Mouse (Mus musculus): ENCODE measurements at regions not wholly inside any gene's neighbourhood (a gene's known extent, or its start where the extent isn't known, plus 50 kb on each side); places are given as distances from the start of the nearest gene placed in this dataset.

DNA sequence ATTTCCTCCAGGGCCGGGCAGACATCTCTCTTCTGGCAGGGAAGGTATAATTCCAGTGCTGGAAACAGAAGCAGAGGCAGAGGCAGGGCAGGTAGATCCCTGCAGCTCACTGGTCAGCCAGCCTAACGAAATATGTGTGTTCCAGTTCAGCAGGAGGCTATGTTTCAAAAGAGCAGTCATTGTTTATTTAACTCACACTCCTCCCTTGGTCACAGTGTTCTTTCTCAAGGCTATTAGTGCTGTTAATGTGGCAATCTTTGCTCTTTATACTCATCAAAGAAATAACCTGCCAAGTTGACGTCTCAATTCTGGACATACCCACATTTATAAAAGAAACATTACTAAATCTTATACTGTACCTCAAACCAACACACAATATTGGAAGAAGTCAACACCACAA, 253.3 kb upstream of the Adgrl3 start:
- 77% methylated on average over 3 of the region's 3 CpGs for WGBS
- Histone ChIP-seq H3K36me3 (replicated peaks; ENCODE audit: control insufficient read depth, insufficient read depth, low read depth, low read length) (no peaks in the 10 kb centered on the region), H3K4me2 (ENCODE audit: low read depth, low read length) (no peak overlapping the region), H3K9ac (replicated peaks; ENCODE audit: low read length) (no peak overlapping the region), H3K27me3 (ENCODE audit: control insufficient read depth, insufficient read depth, low read length) (no peaks in the 10 kb centered on the region), H3K27ac (replicated peaks; ENCODE audit: low read depth, low read length) (no peak overlapping the region), H3K4me3 (ENCODE audit: low read depth, low read length) (no peak overlapping the region), H3K4me1 (ENCODE audit: control insufficient read depth, insufficient read depth, low read length) (no peaks in the 10 kb centered on the region), H3K9me3 (replicated peaks; ENCODE audit: control insufficient read depth, low read length) (no peaks in the 10 kb centered on the region)
- ATAC-seq (replicated peaks; ENCODE audit: insufficient number of reproducible peaks, low FRiP score, low TSS enrichment, low read depth) (no peak), DNase-seq (ENCODE audit: low spot score) (no peak)

GRCm38 (mm10) chr5:80783892-80784291, 236.0 kb upstream of the Adgrl3 start:
- no peak for ATAC-seq (replicated peaks; ENCODE audit: insufficient number of reproducible peaks, low FRiP score, low TSS enrichment, low read depth)
- 84% methylated on average over 4 of the region's 4 CpGs for WGBS

DNA sequence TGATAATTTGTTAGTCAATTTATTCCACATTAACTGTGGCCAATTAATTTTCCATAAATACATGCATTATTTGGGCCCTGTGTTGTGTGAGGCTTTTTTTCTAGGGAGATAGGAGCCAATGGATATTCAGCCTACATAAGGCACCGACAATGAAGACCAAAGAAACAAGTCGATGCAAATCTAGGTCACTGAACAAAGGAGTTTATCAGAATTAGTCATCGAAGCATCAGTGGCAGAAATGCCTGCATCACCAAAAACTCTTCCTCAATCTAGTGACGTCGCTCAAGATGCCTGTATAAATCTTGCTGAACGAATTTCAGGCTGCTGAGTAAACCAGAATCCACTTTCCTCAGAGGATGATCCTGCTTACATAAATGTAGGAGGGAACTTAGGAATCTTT, 235.2 kb upstream of the Adgrl3 start:
- Histone ChIP-seq H3K4me2 (ENCODE audit: low read depth, low read length) (no peak overlapping the region), H3K36me3 (replicated peaks; ENCODE audit: control insufficient read depth, insufficient read depth, low read depth, low read length) (no peaks in the 10 kb centered on the region), H3K9ac (replicated peaks; ENCODE audit: low read length) (no peak overlapping the region), H3K4me1 (ENCODE audit: control insufficient read depth, insufficient read depth, low read length) (no peaks in the 10 kb centered on the region), H3K4me3 (ENCODE audit: low read depth, low read length) (no peak overlapping the region), H3K9me3 (replicated peaks; ENCODE audit: control insufficient read depth, low read length) (no peaks in the 10 kb centered on the region), H3K27ac (replicated peaks; ENCODE audit: low read depth, low read length) (no peak overlapping the region), H3K27me3 (ENCODE audit: control insufficient read depth, insufficient read depth, low read length) (no peaks in the 10 kb centered on the region)
- DNase-seq (ENCODE audit: low spot score) (no peak), ATAC-seq (replicated peaks; ENCODE audit: insufficient number of reproducible peaks, low FRiP score, low TSS enrichment, low read depth) (no peak)
- 88% methylated on average over 6 of the region's 6 CpGs for WGBS

More at GRCm38 (mm10) chr5:80783892-80784291, 236.0 kb upstream of the Adgrl3 start:
- Histone ChIP-seq H3K4me2 (ENCODE audit: low read depth, low read length) (no peak overlapping the region), H3K4me1 (ENCODE audit: control insufficient read depth, insufficient read depth, low read length) (no peaks in the 10 kb centered on the region), H3K9ac (replicated peaks; ENCODE audit: low read length) (no peak overlapping the region), H3K27me3 (ENCODE audit: control insufficient read depth, insufficient read depth, low read length) (no peaks in the 10 kb centered on the region), H3K36me3 (replicated peaks; ENCODE audit: control insufficient read depth, insufficient read depth, low read depth, low read length) (no peaks in the 10 kb centered on the region), H3K27ac (replicated peaks; ENCODE audit: low read depth, low read length) (no peak overlapping the region), H3K9me3 (replicated peaks; ENCODE audit: control insufficient read depth, low read length) (no peaks in the 10 kb centered on the region), H3K4me3 (ENCODE audit: low read depth, low read length) (no peak overlapping the region)
- DNase-seq (ENCODE audit: low spot score) = no peak

GRCm38 (mm10) chr5:80791658-80792057, 228.3 kb upstream of the Adgrl3 start:
- no peaks in the 10 kb centered on the region for H3K27me3 ChIP-seq (ENCODE audit: control insufficient read depth, insufficient read depth, low read length)
- WGBS = 93% methylated on average over 1 of the region's 1 CpGs
- DNase-seq (ENCODE audit: low spot score) = no peak
- no peak overlapping the region for H3K27ac ChIP-seq (replicated peaks; ENCODE audit: low read depth, low read length)
- H3K4me2 ChIP-seq (ENCODE audit: low read depth, low read length) = no peak overlapping the region
- no peaks in the 10 kb centered on the region for H3K4me1 ChIP-seq (ENCODE audit: control insufficient read depth, insufficient read depth, low read length)
- H3K9me3 ChIP-seq (replicated peaks; ENCODE audit: control insufficient read depth, low read length) = no peaks in the 10 kb centered on the region
- H3K9ac ChIP-seq (replicated peaks; ENCODE audit: low read length) = no peak overlapping the region
- no peaks in the 10 kb centered on the region for H3K36me3 ChIP-seq (replicated peaks; ENCODE audit: control insufficient read depth, insufficient read depth, low read depth, low read length)
- no peak for ATAC-seq (replicated peaks; ENCODE audit: insufficient number of reproducible peaks, low FRiP score, low TSS enrichment, low read depth)
- no peak overlapping the region for H3K4me3 ChIP-seq (ENCODE audit: low read depth, low read length)

- Histone ChIP-seq H3K4me3 (ENCODE audit: low read depth, low read length) (no peak overlapping the region), H3K4me2 (ENCODE audit: low read depth, low read length) (no peak overlapping the region), H3K9me3 (replicated peaks; ENCODE audit: control insufficient read depth, low read length) (no peaks in the 10 kb centered on the region), H3K27me3 (ENCODE audit: control insufficient read depth, insufficient read depth, low read length) (no peaks in the 10 kb centered on the region), H3K4me1 (ENCODE audit: control insufficient read depth, insufficient read depth, low read length) (no peaks in the 10 kb centered on the region), H3K9ac (replicated peaks; ENCODE audit: low read length) (no peak overlapping the region), H3K36me3 (replicated peaks; ENCODE audit: control insufficient read depth, insufficient read depth, low read depth, low read length) (no peaks in the 10 kb centered on the region), H3K27ac (replicated peaks; ENCODE audit: low read depth, low read length) (no peak overlapping the region)
- DNase-seq (ENCODE audit: low spot score) = no peak
- ATAC-seq (replicated peaks; ENCODE audit: insufficient number of reproducible peaks, low FRiP score, low TSS enrichment, low read depth) = no peak
Observed at GRCm38 (mm10) chr5:80799777-80800176, 220.2 kb upstream of the Adgrl3 start.

- no peak for DNase-seq (ENCODE audit: low spot score)
- H3K4me2 ChIP-seq (ENCODE audit: low read depth, low read length) = no peak overlapping the region
- H3K9ac ChIP-seq (replicated peaks; ENCODE audit: low read length) = no peak overlapping the region
- no peaks in the 10 kb centered on the region for H3K36me3 ChIP-seq (replicated peaks; ENCODE audit: control insufficient read depth, insufficient read depth, low read depth, low read length)
- no peak overlapping the region for H3K4me3 ChIP-seq (ENCODE audit: low read depth, low read length)
- H3K9me3 ChIP-seq (replicated peaks; ENCODE audit: control insufficient read depth, low read length) = no peaks in the 10 kb centered on the region
- ATAC-seq (replicated peaks; ENCODE audit: insufficient number of reproducible peaks, low FRiP score, low TSS enrichment, low read depth) = no peak
- no peak overlapping the region for H3K27ac ChIP-seq (replicated peaks; ENCODE audit: low read depth, low read length)
- WGBS = 88% methylated on average over 2 of the region's 2 CpGs
- H3K4me1 ChIP-seq (ENCODE audit: control insufficient read depth, insufficient read depth, low read length) = no peaks in the 10 kb centered on the region
- no peaks in the 10 kb centered on the region for H3K27me3 ChIP-seq (ENCODE audit: control insufficient read depth, insufficient read depth, low read length)
Observed at GRCm38 (mm10) chr5:80812917-80813316, 207.0 kb upstream of the Adgrl3 start.

DNA sequence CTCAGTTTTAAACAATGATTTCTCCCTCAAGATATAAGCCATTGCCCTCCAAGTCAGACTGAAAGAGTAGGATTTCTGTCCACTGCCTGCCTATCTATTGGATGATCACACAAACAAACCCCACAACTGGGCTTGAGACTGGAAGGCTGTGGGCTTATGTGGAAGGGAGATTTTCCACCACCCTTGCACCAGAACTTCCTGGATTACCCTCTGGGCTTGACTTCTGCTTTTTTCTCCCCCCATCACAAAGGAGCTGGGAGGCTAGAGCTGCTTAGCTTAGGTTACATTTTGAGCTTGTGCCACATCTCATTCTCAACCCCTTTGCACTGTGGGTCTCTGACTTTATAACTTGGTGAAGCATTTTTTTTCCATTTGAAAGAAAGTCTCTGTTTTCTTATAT, 200.7 kb upstream of the Adgrl3 start:
- ATAC-seq (replicated peaks; ENCODE audit: insufficient number of reproducible peaks, low FRiP score, low TSS enrichment, low read depth) (no peak), DNase-seq (ENCODE audit: low spot score) (no peak)
- H3K9me3 ChIP-seq (replicated peaks; ENCODE audit: control insufficient read depth, low read length) = no peaks in the 10 kb centered on the region
- no peaks in the 10 kb centered on the region for H3K27me3 ChIP-seq (ENCODE audit: control insufficient read depth, insufficient read depth, low read length)
- H3K4me2 ChIP-seq (ENCODE audit: low read depth, low read length) = no peak overlapping the region
- no peaks in the 10 kb centered on the region for H3K36me3 ChIP-seq (replicated peaks; ENCODE audit: control insufficient read depth, insufficient read depth, low read depth, low read length)
- H3K9ac ChIP-seq (replicated peaks; ENCODE audit: low read length) = no peak overlapping the region
- H3K4me3 ChIP-seq (ENCODE audit: low read depth, low read length) = no peak overlapping the region
- H3K27ac ChIP-seq (replicated peaks; ENCODE audit: low read depth, low read length) = no peak overlapping the region
- H3K4me1 ChIP-seq (ENCODE audit: control insufficient read depth, insufficient read depth, low read length) = no peaks in the 10 kb centered on the region

DNA sequence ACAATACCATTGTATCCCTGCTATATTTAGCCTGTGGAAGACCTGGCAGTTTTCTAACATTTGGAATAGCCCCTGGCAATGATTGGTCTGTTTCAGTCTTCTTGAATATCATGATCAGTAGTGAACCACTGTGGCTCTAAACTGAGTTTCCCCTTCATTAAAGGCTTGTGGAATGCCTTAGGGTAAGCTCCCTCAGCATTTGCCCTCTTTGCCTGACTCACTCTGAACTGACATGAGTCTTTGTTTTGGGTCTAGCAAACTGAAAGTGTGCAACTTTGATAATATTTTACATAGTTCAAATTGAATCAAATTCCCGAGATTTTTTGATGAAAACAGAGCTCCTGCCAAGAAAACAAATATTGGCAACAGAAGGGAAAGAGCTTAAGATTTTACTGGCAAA, 177.4 kb upstream of the Adgrl3 start:
- DNase-seq (ENCODE audit: low spot score) = no peak
- ATAC-seq (replicated peaks; ENCODE audit: insufficient number of reproducible peaks, low FRiP score, low TSS enrichment, low read depth) = no peak
- Histone ChIP-seq H3K4me1 (ENCODE audit: control insufficient read depth, insufficient read depth, low read length) (no peaks in the 10 kb centered on the region), H3K36me3 (replicated peaks; ENCODE audit: control insufficient read depth, insufficient read depth, low read depth, low read length) (no peaks in the 10 kb centered on the region), H3K27ac (replicated peaks; ENCODE audit: low read depth, low read length) (no peak overlapping the region), H3K9ac (replicated peaks; ENCODE audit: low read length) (no peak overlapping the region), H3K4me2 (ENCODE audit: low read depth, low read length) (no peak overlapping the region), H3K27me3 (ENCODE audit: control insufficient read depth, insufficient read depth, low read length) (no peaks in the 10 kb centered on the region), H3K4me3 (ENCODE audit: low read depth, low read length) (no peak overlapping the region), H3K9me3 (replicated peaks; ENCODE audit: control insufficient read depth, low read length) (no peaks in the 10 kb centered on the region)
- 75% methylated on average over 1 of the region's 1 CpGs for WGBS

GRCm38 (mm10) chr5:80855034-80855433, 164.9 kb upstream of the Adgrl3 start:
- 82% methylated on average over 5 of the region's 5 CpGs for WGBS
- H3K4me3 ChIP-seq (ENCODE audit: low read depth, low read length) = no peak overlapping the region

More at GRCm38 (mm10) chr5:80855034-80855433, 164.9 kb upstream of the Adgrl3 start:
- Histone ChIP-seq H3K9ac (replicated peaks; ENCODE audit: low read length) (no peak overlapping the region), H3K36me3 (replicated peaks; ENCODE audit: control insufficient read depth, insufficient read depth, low read depth, low read length) (no peaks in the 10 kb centered on the region), H3K9me3 (replicated peaks; ENCODE audit: control insufficient read depth, low read length) (no peaks in the 10 kb centered on the region), H3K4me2 (ENCODE audit: low read depth, low read length) (no peak overlapping the region), H3K4me1 (ENCODE audit: control insufficient read depth, insufficient read depth, low read length) (no peaks in the 10 kb centered on the region), H3K27ac (replicated peaks; ENCODE audit: low read depth, low read length) (no peak overlapping the region), H3K27me3 (ENCODE audit: control insufficient read depth, insufficient read depth, low read length) (no peaks in the 10 kb centered on the region)
- DNase-seq (ENCODE audit: low spot score) = no peak
- ATAC-seq (replicated peaks; ENCODE audit: insufficient number of reproducible peaks, low FRiP score, low TSS enrichment, low read depth) = no peak

Measured in embryonic facial prominence, embryonic 11.5 days (tissue).